Mouse (Mus musculus) liver, embryonic 12.5 days (tissue): ENCODE measurements around the gene Slc35b1. TPM values are rescaled to one million over a fixed set of nuclear protein-coding genes. Genes with fewer than 3 reads are reported as not detected.

ENCODE experiments used
- ATAC-seq: fragments of 200-750 bp; cut with Nextera tagmentation; 2 replicates; pipeline ENCODE4 v1.8.0; 2017; ENCODE audit warnings: moderate number of reproducible peaks, mild to moderate bottlenecking, moderate library complexity
- H3K27ac ChIP-seq: fragments of 300-500 bp; sonication (generic); 2 replicates; pipeline ENCODE4 v1.5.1; 2016; ENCODE audit warnings: mild to moderate bottlenecking
- H3K27me3 ChIP-seq: fragments of 300-500 bp; sonication (generic); replicated peaks from 2 replicates; pipeline ENCODE4 v1.6.1; 2016; ENCODE audit warnings: mild to moderate bottlenecking, moderate library complexity
- H3K36me3 ChIP-seq: fragments of 300-500 bp; sonication (generic); 2 replicates; pipeline ENCODE4 v1.6.1; 2016; ENCODE audit warnings: mild to moderate bottlenecking, moderate library complexity
- H3K4me1 ChIP-seq: fragments of 300-500 bp; sonication (generic); 2 replicates; pipeline ENCODE4 v1.6.1; 2016
- H3K4me2 ChIP-seq: fragments of 300-500 bp; sonication (generic); 2 replicates; pipeline ENCODE4 v1.6.1; 2016; ENCODE audit warnings: mild to moderate bottlenecking, moderate library complexity
- H3K4me3 ChIP-seq: fragments of 300-500 bp; sonication (generic); 2 replicates; pipeline ENCODE4 v1.5.1; 2016; ENCODE audit warnings: mild to moderate bottlenecking, moderate library complexity
- H3K9ac ChIP-seq: fragments of 300-500 bp; sonication (generic); 2 replicates; pipeline ENCODE4 v1.6.1; 2016; ENCODE audit warnings: mild to moderate bottlenecking, moderate library complexity
- H3K9me3 ChIP-seq: fragments of 300-500 bp; sonication (generic); replicated peaks from 2 replicates; pipeline ENCODE4 v1.6.1; 2016; ENCODE audit warnings: mild to moderate bottlenecking, moderate library complexity
- WGBS: fragments of 180-500 bp; shearing (Covaris S2); methylation state at CpG from one replicate; pipeline ENCODE4 v1.1.7; 2016; ENCODE audit not compliant: insufficient replicate concordance; 5-methylcytosine and 5-hydroxymethylcytosine counted together
- polyA plus RNA-seq: library from polyadenylated mRNA; unstranded; fragments of >200 nt; fragmentation: Nextera tagmentation; extraction: Ambion mirVana; gene quantifications from 2 replicates; pipeline ENCODE4 v1.2.1, GENCODE M21; 2016

Slc35b1 gene
- polyA plus RNA-seq, 1 experiment from 2014 or later, result 61.3 TPM

DNA sequence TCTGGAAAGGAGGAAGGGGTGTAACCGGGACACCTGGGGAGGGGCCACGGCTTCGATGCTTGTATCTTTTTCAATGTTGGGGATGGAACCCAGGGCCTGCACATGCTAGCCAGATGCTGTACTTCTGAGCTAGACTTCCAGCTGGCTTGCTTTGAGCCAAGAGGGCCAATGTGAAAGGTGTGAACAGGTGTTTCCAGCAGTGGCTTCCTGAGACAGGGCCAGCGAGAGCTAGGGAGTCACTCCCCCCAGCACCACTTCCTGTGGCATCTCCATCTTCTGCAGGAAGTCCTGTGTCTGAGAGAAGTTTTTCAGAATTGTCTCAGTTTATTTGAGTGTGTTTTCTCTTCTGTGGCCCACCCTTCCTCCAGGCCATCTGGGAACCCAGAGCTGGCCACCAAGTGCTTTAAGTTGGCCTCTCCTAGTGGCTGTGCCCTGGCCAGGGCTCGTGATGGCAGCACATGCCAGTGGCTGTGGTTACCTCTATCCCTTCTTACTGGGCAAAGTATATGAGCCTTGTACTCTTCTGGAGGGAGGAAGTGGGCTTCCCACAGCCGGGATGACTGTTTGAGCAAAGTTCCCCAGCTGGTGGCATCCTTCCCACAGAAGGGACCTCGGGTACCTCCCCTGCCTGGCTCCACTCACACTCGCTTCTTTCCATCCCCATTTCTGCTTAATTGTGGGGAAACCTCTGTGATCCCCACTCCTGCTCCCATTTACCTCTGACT lies 17.3 kb upstream of the Slc35b1 start:
- Histone ChIP-seq H3K9me3 (no peaks in the 10 kb centered on the region), H3K4me2 (no peak overlapping the region), H3K4me3 (no peak overlapping the region), H3K4me1 (peaks cover 35% of the 10 kb centered on the region), H3K27me3 (no peaks in the 10 kb centered on the region), H3K27ac (no peak overlapping the region; the same call in 1 of the 2 replicates), H3K36me3 (peaks cover 96% of the 10 kb centered on the region), H3K9ac (no peak overlapping the region)
- WGBS, result 72% methylated on average over 8 of the region's 8 CpGs
- no peak for ATAC-seq

DNA sequence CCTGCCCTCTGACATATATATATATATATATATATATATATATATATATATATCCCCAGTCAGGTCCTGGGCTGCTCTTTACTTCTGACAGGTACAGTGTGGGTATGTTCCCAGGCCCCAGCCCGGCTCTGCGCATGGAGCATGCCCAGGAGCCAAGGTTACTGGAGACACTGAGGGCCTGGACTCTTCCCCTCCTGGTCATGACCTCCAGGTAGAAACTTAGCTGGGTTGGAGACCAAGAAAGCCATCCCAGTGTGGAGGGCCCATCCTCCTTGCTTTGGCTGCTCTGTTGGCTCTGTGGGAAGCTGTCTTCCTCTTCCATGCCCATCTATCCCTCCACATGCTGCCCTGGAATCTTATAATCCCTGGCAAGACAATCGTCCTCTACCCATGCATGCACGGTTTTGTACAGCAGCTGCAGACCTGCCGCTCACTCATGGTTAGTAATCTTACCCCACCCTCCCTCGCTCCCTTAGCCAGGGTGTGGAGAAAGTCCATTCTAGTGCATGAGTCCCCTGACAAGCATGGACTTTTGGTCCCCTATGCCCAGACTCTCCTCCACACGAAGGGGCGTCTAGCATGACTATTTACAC lies 16.2 kb upstream of the Slc35b1 start:
- H3K27me3 ChIP-seq, result no peaks in the 10 kb centered on the region
- ATAC-seq, result no peak
- no peak overlapping the region for H3K4me2 ChIP-seq
- no peak overlapping the region for H3K9ac ChIP-seq
- 87% methylated on average over 8 of the region's 8 CpGs for WGBS
- peaks cover 99% of the 10 kb centered on the region for H3K36me3 ChIP-seq
- peaks cover 35% of the 10 kb centered on the region for H3K4me1 ChIP-seq
- H3K4me3 ChIP-seq, result no peak overlapping the region
- no peak overlapping the region for H3K27ac ChIP-seq
- no peaks in the 10 kb centered on the region for H3K9me3 ChIP-seq

DNA sequence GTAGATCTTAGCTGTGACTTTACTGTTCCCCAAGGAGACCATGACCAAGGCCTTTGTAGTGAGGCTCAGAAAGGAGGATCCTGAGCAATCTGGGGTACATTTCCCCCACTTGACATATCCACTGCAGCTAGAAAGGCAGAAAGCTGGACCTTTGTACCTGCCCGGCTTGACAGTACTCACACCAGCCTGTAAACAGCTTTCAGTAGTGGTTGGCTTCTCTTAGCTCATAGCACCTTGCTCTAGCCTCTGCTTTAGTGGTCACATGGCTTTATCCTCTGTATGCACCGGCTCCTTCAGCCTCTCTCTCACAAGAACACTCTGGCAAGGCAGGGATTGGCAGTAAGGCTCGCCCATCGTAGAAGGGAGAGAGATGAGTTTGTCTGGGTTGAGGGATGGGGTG lies 15.6 kb upstream of the Slc35b1 start:
- H3K27ac ChIP-seq, result no peak overlapping the region
- H3K9me3 ChIP-seq, result no peaks in the 10 kb centered on the region
- no peak for ATAC-seq
- H3K4me2 ChIP-seq, result no peak overlapping the region
- no peaks in the 10 kb centered on the region for H3K27me3 ChIP-seq
- peaks cover 99% of the 10 kb centered on the region for H3K36me3 ChIP-seq
- H3K9ac ChIP-seq, result no peak overlapping the region
- H3K4me3 ChIP-seq, result no peak overlapping the region
- peaks cover 35% of the 10 kb centered on the region for H3K4me1 ChIP-seq
- 87% methylated on average over 4 of the region's 4 CpGs for WGBS

DNA sequence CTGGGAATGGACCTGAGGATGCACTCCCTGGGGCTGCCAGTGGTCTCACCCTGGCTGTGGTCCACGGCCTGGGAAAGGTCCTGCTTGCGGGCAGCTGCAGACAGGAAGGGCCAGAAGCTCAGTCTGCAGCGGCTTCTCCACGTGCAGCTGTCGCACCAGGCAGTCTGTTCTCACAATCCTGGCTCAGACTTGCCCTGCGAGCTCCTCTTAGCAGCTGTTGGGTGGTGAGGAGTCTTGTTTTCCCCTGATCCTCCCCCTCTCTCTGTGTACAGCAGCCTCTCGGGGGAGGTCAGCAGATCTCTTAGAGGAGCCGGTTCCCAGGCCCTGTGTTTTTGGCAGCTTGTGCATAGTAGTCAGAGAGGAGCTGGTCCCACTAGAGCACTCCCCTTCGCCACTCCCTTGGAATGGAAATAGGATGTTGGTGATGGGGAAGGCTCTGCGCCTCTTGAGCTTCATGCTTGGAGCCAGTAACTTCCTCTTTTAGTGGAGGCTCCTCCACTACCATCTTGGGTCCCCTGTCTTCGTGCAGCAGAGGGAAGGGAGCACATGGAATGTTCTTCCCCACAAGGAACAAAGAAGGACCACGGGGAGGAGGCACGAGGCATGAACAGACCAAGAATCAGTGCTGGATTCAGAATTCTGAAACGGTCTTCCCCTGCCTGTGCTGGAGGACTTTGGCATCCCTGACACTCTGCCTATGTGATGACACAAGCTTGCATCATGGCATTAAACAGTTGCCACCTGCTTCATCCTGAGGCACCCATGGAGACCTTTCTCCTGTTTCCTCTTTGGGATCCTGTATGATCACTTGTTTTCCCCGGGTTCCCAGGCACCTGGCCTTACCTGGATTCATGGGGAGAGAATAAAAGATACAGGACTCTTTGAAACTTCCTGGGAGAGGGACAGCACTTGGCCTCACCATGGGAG lies 14.3 kb upstream of the Slc35b1 start:
- WGBS, result 68% methylated on average over 15 of the region's 15 CpGs
- Histone ChIP-seq H3K27ac (peak overlapping the region; percentile 29; the same call in 1 of the 2 replicates), H3K4me1 (peaks cover 30% of the 10 kb centered on the region), H3K36me3 (peaks cover 99% of the 10 kb centered on the region), H3K4me3 (no peak overlapping the region), H3K9me3 (no peaks in the 10 kb centered on the region), H3K4me2 (no peak overlapping the region), H3K9ac (no peak overlapping the region), H3K27me3 (no peaks in the 10 kb centered on the region)
- ATAC-seq, result no peak

DNA sequence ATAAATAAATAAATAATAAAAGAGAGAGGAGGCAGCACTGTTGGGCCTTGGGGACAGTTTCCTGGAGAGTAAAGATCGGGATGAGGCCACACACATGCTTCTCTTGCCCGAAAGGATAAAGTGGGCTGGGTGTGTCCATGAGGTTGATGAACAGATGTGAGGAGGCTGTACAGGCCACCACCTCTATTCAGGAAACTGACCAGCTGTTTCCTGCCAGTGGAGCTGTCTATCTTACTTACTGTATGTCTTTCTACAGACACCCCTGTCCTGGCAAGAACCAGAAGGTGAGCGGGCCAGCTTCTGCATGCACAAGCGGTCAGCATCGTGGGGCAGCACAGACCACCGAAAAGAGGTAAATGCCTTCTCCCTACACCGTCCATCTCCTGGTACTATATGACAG lies 13.3 kb upstream of the Slc35b1 start:
- Histone ChIP-seq H3K9ac (no peak overlapping the region), H3K36me3 (peaks cover 99% of the 10 kb centered on the region), H3K27me3 (no peaks in the 10 kb centered on the region), H3K9me3 (no peaks in the 10 kb centered on the region), H3K27ac (no peak overlapping the region), H3K4me3 (no peak overlapping the region), H3K4me2 (no peak overlapping the region), H3K4me1 (0 out of 2 replicates have a peak, but pooled peaks cover 21% of the 10 kb centered on the region)
- WGBS, result 86% methylated on average over 7 of the region's 7 CpGs
- ATAC-seq, result peak; percentile 14; the same call in 1 of the 2 replicates

DNA sequence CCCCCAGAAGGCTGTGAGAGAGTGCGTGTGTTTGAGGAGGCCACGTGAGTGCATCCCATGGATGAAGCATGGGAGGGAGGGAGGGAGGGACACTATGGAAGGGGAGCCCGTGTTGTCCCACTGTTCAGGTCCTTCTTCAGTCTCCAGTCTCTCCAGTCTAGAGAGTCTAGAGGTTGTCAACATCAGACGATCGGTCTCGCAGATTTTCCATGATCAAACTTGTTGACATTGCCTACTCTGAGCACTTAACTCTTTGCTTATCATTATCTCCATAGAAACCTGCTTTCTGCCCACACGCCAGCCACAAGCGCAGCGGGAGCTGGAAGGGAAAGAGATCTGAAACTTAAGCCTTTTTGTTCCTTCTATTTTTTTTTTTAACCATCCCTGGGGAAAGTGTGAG lies 5.6 kb upstream of the Slc35b1 start:
- H3K27me3 ChIP-seq, result no peaks in the 10 kb centered on the region
- H3K9ac ChIP-seq, result no peak overlapping the region
- no peak for ATAC-seq
- peaks cover 89% of the 10 kb centered on the region for H3K36me3 ChIP-seq
- H3K4me3 ChIP-seq, result no peak overlapping the region
- H3K4me2 ChIP-seq, result no peak overlapping the region
- WGBS, result 73% methylated on average over 9 of the region's 9 CpGs
- no peak overlapping the region for H3K27ac ChIP-seq
- H3K9me3 ChIP-seq, result no peaks in the 10 kb centered on the region
- peaks cover 30% of the 10 kb centered on the region for H3K4me1 ChIP-seq

DNA sequence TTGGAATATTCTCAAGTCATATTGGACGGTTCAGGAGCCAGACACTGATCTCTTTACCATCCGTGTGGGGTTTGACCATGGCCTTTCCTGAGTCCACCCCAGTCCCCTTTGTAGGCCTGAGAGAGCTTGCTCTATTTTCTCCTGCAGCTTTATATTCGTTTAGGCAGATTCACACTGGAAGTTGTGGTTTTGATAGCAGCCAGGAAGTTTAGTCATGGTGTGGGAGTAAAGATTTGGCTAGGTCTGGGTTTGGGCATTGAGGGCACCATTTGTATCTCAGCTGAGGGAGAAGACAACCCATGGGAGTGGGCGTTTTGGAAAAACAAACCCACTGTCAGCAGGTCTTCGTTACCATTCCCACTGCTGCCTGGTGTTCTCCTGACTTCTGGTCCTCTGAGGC lies 4.9 kb upstream of the Slc35b1 start:
- 60% methylated on average over 5 of the region's 5 CpGs for WGBS
- H3K27me3 ChIP-seq, result no peaks in the 10 kb centered on the region
- H3K4me1 ChIP-seq, result peaks cover 33% of the 10 kb centered on the region
- H3K9ac ChIP-seq, result no peak overlapping the region
- 0 out of 2 replicates have a peak overlapping the region, but pooled peaks have one; percentile 1 for H3K27ac ChIP-seq
- no peak overlapping the region for H3K4me3 ChIP-seq
- H3K4me2 ChIP-seq, result no peak overlapping the region
- H3K36me3 ChIP-seq, result peaks cover 83% of the 10 kb centered on the region
- no peak for ATAC-seq
- no peaks in the 10 kb centered on the region for H3K9me3 ChIP-seq

DNA sequence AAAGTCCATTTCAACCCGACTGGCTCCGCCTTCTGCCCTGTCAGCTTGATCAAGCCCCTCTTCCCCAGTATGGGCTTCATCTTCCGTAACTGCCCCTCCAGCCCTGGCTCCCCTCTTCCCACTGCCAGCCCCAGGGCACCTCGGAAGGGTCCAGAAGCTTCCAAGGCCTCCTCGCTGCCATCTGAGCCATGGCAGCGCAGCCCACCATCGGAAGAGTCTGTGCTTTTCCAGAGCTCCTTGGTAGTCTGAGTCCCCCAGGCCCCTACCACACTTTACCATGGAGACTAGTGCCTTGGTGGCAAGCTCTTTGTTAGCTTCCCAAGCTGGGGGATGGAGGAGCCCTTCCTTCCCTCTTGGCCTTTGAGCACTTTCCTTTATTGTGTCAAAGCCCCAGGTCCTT lies 3.8 kb upstream of the Slc35b1 start:
- Histone ChIP-seq H3K9ac (no peak overlapping the region), H3K27ac (peak overlapping the region; percentile 11; the same call in 1 of the 2 replicates), H3K4me3 (no peak overlapping the region), H3K27me3 (no peaks in the 10 kb centered on the region), H3K9me3 (no peaks in the 10 kb centered on the region), H3K4me1 (peaks cover 38% of the 10 kb centered on the region), H3K36me3 (peaks cover 71% of the 10 kb centered on the region), H3K4me2 (no peak overlapping the region)
- no peak for ATAC-seq
- WGBS, result 88% methylated on average over 7 of the region's 7 CpGs

DNA sequence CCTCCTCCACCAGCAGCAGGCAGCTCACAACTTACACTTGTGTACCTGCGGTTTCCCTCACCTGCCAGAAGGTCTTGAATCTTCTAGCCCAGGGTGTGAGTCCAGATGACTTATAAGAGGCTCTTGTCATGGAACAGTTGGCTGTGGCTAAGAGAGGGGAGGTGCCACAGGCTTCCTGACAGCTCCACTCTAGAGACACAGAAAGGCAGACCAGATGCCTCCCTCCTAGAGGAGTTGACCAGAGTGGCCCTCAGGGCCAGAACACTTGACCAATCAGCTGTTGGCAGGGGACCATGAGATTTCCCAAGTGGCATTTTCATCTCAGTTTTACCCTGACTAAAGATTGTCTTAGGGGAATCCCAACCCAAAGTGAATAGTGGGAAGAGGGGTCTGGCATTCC lies 3.3 kb upstream of the Slc35b1 start:
- Histone ChIP-seq H3K4me2 (no peak overlapping the region), H3K9me3 (no peaks in the 10 kb centered on the region), H3K9ac (no peak overlapping the region), H3K4me3 (no peak overlapping the region), H3K27me3 (no peaks in the 10 kb centered on the region), H3K27ac (no peak overlapping the region), H3K36me3 (peaks cover 67% of the 10 kb centered on the region), H3K4me1 (peaks cover 42% of the 10 kb centered on the region)
- WGBS, result 88% methylated on average over 1 of the region's 1 CpGs
- ATAC-seq, result no peak

DNA sequence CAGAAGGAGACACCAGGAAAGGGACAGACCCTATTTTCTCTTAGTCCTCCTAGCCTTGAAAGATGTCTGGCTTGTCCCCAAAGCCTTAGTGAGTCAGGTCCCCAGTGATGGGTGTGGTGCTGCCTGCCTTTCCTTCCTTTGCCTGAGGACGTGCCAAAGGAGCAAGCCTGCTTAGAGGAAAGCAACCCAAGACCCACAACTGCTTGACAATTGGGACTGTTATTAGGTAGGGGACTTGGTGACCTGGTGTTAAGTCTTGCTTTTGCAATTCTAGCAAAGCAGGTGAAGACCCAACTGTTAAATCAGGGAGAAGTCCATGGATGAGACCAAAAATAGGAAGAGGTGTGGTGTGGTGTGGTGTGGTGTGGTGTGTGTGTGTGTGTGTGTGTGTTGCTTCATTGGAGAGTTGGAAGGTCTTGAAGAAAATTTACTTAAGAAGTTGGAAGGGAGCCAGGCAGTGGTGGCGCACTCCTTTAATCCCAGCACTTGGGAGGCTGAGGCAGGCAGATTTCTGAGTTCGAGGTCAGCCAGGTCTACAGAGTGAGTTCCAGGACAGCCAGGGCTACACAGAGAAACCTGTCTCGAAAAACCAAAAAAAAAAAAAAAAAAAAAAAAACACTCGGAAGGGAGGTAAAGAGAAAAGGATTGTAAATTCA lies 1.0 kb upstream of the Slc35b1 start:
- Histone ChIP-seq H3K4me2 (peak overlapping the region; percentile 75), H3K36me3 (peaks cover 66% of the 10 kb centered on the region), H3K27ac (peak overlapping the region; percentile 89), H3K27me3 (no peaks in the 10 kb centered on the region), H3K9me3 (no peaks in the 10 kb centered on the region), H3K4me1 (peaks cover 44% of the 10 kb centered on the region), H3K9ac (peak overlapping the region; percentile 8; the same call in 1 of the 2 replicates), H3K4me3 (no peak overlapping the region; the same call in 1 of the 2 replicates)
- 69% methylated on average over 5 of the region's 5 CpGs for WGBS
- no peak for ATAC-seq

DNA sequence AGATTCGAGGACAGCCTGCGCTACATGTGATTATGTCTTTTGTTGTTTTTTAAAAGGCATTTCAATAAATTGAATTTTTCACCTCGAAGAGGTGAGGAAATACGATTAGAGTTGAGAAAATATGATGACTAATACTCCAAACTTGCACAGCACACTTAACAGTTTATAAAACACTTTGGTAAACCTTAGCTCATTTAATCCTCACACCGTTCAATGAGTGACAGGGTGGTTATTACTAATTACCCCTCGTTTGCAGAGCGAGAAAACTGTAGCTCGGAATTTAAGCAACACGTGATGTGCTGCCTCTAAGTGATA lies 531 bp upstream of the Slc35b1 start:
- no peaks in the 10 kb centered on the region for H3K9me3 ChIP-seq
- H3K36me3 ChIP-seq, result peaks cover 66% of the 10 kb centered on the region
- peak overlapping the region; percentile 86 for H3K4me3 ChIP-seq
- ATAC-seq, result no peak
- H3K4me2 ChIP-seq, result peak overlapping the region; percentile 75
- peak overlapping the region; percentile 89 for H3K27ac ChIP-seq
- no peaks in the 10 kb centered on the region for H3K27me3 ChIP-seq
- H3K9ac ChIP-seq, result peak overlapping the region; percentile 84
- peaks cover 39% of the 10 kb centered on the region for H3K4me1 ChIP-seq
- WGBS, result 31% methylated on average over 9 of the region's 9 CpGs
